Mouse (Mus musculus): ENCODE results near the gene Zfp568. TPM values are rescaled to one million over a fixed set of nuclear protein-coding genes. Genes with fewer than 3 reads are reported as not detected.
A peak's percentile ranks its signal among the peaks of the same experiment; 100 is the strongest.

The Zfp568 gene
- polyA plus RNA-seq, 1 experiment from 2014 or later: 21.0 TPM

- H3K36me3 ChIP-seq (ENCODE audit: insufficient read depth): peaks cover 64% of the 10 kb centered on the region
Observed at GRCm38 (mm10) chr7:30008020-30008690, 24.4 kb downstream of the Zfp568 start.

GRCm38 (mm10) chr7:30009321-30010085, 25.7 kb downstream of the Zfp568 start:
- Histone ChIP-seq H3K4me1 (ENCODE audit: insufficient read depth) (no peaks in the 10 kb centered on the region), H3K9ac (no peak overlapping the region), H3K27me3 (ENCODE audit: insufficient read depth, low read length) (no peaks in the 10 kb centered on the region), H3K4me3 (ENCODE audit: low read depth, low read length) (no peak overlapping the region), H3K4me2 (no peak overlapping the region), H3K27ac (ENCODE audit: low read depth) (no peak overlapping the region), H3K36me3 (ENCODE audit: insufficient read depth) (peaks cover 62% of the 10 kb centered on the region), H3K9me3 (ENCODE audit: low read depth, low read length) (no peaks in the 10 kb centered on the region)
- DNase-seq (no peak), ATAC-seq (ENCODE audit: insufficient read depth) (no peak)
- no peak for TF ChIP-seq CTCF (IDR thresholded peaks at IDR 0.05; ENCODE audit: low read depth)
- 58% methylated on average over 21 of the region's 21 CpGs for WGBS

More at GRCm38 (mm10) chr7:30008020-30008690, 24.4 kb downstream of the Zfp568 start:
- ATAC-seq (ENCODE audit: insufficient read depth): no peak
- Histone ChIP-seq H3K9ac (no peak overlapping the region), H3K4me1 (ENCODE audit: insufficient read depth) (no peaks in the 10 kb centered on the region), H3K9me3 (ENCODE audit: low read depth, low read length) (no peaks in the 10 kb centered on the region), H3K27me3 (ENCODE audit: insufficient read depth, low read length) (no peaks in the 10 kb centered on the region), H3K27ac (ENCODE audit: low read depth) (no peak overlapping the region), H3K4me2 (no peak overlapping the region), H3K4me3 (ENCODE audit: low read depth, low read length) (no peak overlapping the region)
- DNase-seq: no peak
- 70% methylated on average over 6 of the region's 6 CpGs for WGBS
- no peak for TF ChIP-seq CTCF (IDR thresholded peaks at IDR 0.05; ENCODE audit: low read depth)

DNA sequence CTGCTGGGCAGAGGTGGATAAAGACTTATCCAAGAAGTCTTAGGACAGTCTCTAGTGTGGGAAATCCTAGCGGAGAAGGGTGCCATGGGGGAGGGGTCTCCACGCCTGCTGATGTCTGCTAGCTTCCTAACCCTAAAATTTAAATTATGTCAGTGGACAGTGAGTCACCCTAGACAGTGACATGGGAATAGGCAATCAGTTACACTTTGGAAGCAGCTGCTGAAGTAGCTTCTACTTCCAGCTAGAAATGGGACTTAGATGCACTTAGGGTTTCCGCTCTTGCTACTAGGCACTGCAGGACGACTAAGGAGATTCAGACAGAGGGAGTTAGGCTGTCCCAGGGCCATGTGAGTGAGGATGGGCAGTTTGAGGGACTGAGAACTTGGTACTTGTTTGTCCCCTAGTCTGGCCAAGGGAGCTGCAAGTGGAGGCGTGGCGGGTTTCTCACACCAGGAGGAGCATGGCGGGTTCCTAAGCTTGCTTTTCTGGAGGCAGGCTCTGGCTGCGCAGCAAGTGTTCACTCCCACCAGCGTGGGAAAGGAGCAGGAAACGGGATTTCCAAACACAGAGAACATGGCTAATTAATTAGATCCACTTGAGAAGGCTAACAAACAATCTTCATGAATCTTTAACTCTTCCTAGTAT, 26.9 kb downstream of the Zfp568 start:
- no peak for ATAC-seq (ENCODE audit: insufficient read depth)
- Histone ChIP-seq H3K4me3 (ENCODE audit: low read depth, low read length) (no peak overlapping the region), H3K27me3 (ENCODE audit: insufficient read depth, low read length) (no peaks in the 10 kb centered on the region), H3K9me3 (ENCODE audit: low read depth, low read length) (no peaks in the 10 kb centered on the region), H3K4me2 (no peak overlapping the region), H3K36me3 (ENCODE audit: insufficient read depth) (peaks cover 63% of the 10 kb centered on the region), H3K27ac (ENCODE audit: low read depth) (no peak overlapping the region), H3K4me1 (ENCODE audit: insufficient read depth) (no peaks in the 10 kb centered on the region), H3K9ac (no peak overlapping the region)
- no peak for DNase-seq
- no peak for TF ChIP-seq CTCF (IDR thresholded peaks at IDR 0.05; ENCODE audit: low read depth)
- 78% methylated on average over 10 of the region's 10 CpGs for WGBS

- Histone ChIP-seq H3K9me3 (ENCODE audit: low read depth, low read length) (no peaks in the 10 kb centered on the region), H3K36me3 (ENCODE audit: insufficient read depth) (peaks cover 67% of the 10 kb centered on the region), H3K27ac (ENCODE audit: low read depth) (no peak overlapping the region), H3K27me3 (ENCODE audit: insufficient read depth, low read length) (no peaks in the 10 kb centered on the region), H3K9ac (no peak overlapping the region), H3K4me2 (no peak overlapping the region), H3K4me3 (ENCODE audit: low read depth, low read length) (no peak overlapping the region), H3K4me1 (ENCODE audit: insufficient read depth) (no peaks in the 10 kb centered on the region)
- TF ChIP-seq CTCF (IDR thresholded peaks at IDR 0.05; ENCODE audit: low read depth): peak; percentile 74
- WGBS: 85% methylated on average over 4 of the region's 4 CpGs
- peak; percentile 82 for DNase-seq
- no peak for ATAC-seq (ENCODE audit: insufficient read depth)
Observed at GRCm38 (mm10) chr7:30012956-30013363, 29.2 kb downstream of the Zfp568 start.

DNA sequence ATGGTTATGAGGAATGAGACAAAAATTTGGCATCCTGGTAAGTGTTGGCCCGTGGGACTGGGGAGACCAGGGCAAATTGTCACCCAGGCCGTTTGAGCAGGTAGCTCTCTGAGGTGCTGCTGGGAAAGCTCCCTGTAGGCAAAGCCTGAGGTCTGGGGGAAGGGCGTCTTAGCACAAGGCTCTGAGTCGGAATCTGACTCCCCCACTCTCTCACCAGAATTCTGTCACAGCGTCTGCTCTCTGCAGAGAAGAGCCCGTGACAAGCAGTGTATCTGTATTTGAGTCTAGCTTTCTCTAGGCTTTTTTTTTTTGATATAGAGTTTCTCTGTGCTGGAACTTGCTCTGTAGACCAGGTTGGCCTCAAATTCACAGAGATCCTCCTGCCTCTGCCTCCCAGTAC, 33.5 kb downstream of the Zfp568 start:
- Histone ChIP-seq H3K4me1 (ENCODE audit: insufficient read depth) (no peaks in the 10 kb centered on the region), H3K27ac (ENCODE audit: low read depth) (no peak overlapping the region), H3K4me2 (no peak overlapping the region), H3K36me3 (ENCODE audit: insufficient read depth) (peaks cover 78% of the 10 kb centered on the region), H3K4me3 (ENCODE audit: low read depth, low read length) (no peak overlapping the region), H3K9ac (no peak overlapping the region), H3K9me3 (ENCODE audit: low read depth, low read length) (no peaks in the 10 kb centered on the region), H3K27me3 (ENCODE audit: insufficient read depth, low read length) (no peaks in the 10 kb centered on the region)
- TF ChIP-seq CTCF (IDR thresholded peaks at IDR 0.05; ENCODE audit: low read depth): no peak
- no peak for ATAC-seq (ENCODE audit: insufficient read depth)
- DNase-seq: no peak
- WGBS: 87% methylated on average over 6 of the region's 6 CpGs

DNA sequence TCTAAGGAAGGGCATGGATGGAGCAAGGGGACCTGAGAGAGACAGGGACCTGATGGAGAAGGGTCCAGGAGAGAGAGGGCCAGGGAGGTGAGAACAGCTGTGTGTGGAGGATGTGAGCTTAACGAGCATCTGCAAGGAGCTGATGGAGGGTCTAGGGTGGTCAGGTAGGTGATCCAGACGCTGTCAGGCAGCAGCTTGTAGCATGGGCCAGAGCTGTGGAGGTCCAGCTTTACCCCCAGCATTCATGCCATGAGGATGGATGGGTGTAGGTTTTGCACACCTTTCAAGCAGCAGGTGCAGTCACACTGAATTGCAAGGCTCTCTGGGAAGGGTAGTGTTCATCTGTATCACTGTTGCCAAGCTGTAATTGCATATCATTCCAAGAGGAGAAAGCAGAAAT, 35.8 kb downstream of the Zfp568 start:
- no peak for TF ChIP-seq CTCF (IDR thresholded peaks at IDR 0.05; ENCODE audit: low read depth)
- WGBS: 92% methylated on average over 2 of the region's 2 CpGs

GRCm38 (mm10) chr7:30023324-30023723, 39.6 kb downstream of the Zfp568 start:
- ATAC-seq (ENCODE audit: insufficient read depth) (no peak), DNase-seq (no peak)
- H3K9ac ChIP-seq: no peak overlapping the region
- H3K27ac ChIP-seq (ENCODE audit: low read depth): no peak overlapping the region
- 90% methylated on average over 9 of the region's 9 CpGs for WGBS
- no peak for TF ChIP-seq CTCF (IDR thresholded peaks at IDR 0.05; ENCODE audit: low read depth)
- H3K9me3 ChIP-seq (ENCODE audit: low read depth, low read length): no peaks in the 10 kb centered on the region
- H3K4me2 ChIP-seq: no peak overlapping the region
- peaks cover 87% of the 10 kb centered on the region for H3K36me3 ChIP-seq (ENCODE audit: insufficient read depth)
- no peak overlapping the region for H3K4me3 ChIP-seq (ENCODE audit: low read depth, low read length)
- H3K4me1 ChIP-seq (ENCODE audit: insufficient read depth): no peaks in the 10 kb centered on the region
- no peaks in the 10 kb centered on the region for H3K27me3 ChIP-seq (ENCODE audit: insufficient read depth, low read length)

More for the DNA sequence above, 35.8 kb downstream of the Zfp568 start:
- Histone ChIP-seq H3K27me3 (ENCODE audit: insufficient read depth, low read length) (no peaks in the 10 kb centered on the region), H3K4me2 (no peak overlapping the region), H3K36me3 (ENCODE audit: insufficient read depth) (peaks cover 90% of the 10 kb centered on the region), H3K9ac (no peak overlapping the region), H3K4me3 (ENCODE audit: low read depth, low read length) (no peak overlapping the region), H3K9me3 (ENCODE audit: low read depth, low read length) (no peaks in the 10 kb centered on the region), H3K4me1 (ENCODE audit: insufficient read depth) (no peaks in the 10 kb centered on the region), H3K27ac (ENCODE audit: low read depth) (no peak overlapping the region)
- ATAC-seq (ENCODE audit: insufficient read depth): no peak
- no peak for DNase-seq

Data from lung, embryonic 14.5 days (tissue).